Mouse (Mus musculus) intestine, embryonic 15.5 days (tissue): ENCODE results near the gene Spsb4. TPM values are rescaled to one million over a fixed set of nuclear protein-coding genes. Genes with fewer than 3 reads are reported as not detected.
A peak's percentile ranks its signal among the peaks of the same experiment; 100 is the strongest.
"Not testable (repeated sequence)": the region's sequence is repeated elsewhere in the genome, so short reads cannot be mapped to it uniquely, and the experiment has no call there.

Experiments
- ATAC-seq: fragments of 200-750 bp; cut with Nextera tagmentation; 2 replicates; pipeline ENCODE4 v1.8.0; 2017; ENCODE audit warnings: moderate TSS enrichment, moderate library complexity
- H3K27ac ChIP-seq: fragments of 300-500 bp; sonication (generic); 2 replicates; pipeline ENCODE4 v1.5.1; 2015; ENCODE audit warnings: mild to moderate bottlenecking, inconsistent platforms
- H3K27me3 ChIP-seq: fragments of 300-500 bp; sonication (generic); replicated peaks from 2 replicates; pipeline ENCODE4 v1.6.1; 2015; ENCODE audit warnings: inconsistent platforms
- H3K36me3 ChIP-seq: fragments of 300-500 bp; sonication (generic); 2 replicates; pipeline ENCODE4 v1.6.1; 2015; ENCODE audit warnings: inconsistent platforms
- H3K4me1 ChIP-seq: fragments of 300-500 bp; sonication (generic); replicated peaks from 2 replicates; pipeline ENCODE4 v1.6.1; 2015; ENCODE audit warnings: inconsistent platforms
- H3K4me2 ChIP-seq: fragments of 300-500 bp; sonication (generic); replicated peaks from 2 replicates; pipeline ENCODE4 v1.6.1; 2015; ENCODE audit warnings: mild to moderate bottlenecking, inconsistent platforms
- H3K4me3 ChIP-seq: fragments of 300-500 bp; sonication (generic); replicated peaks from 2 replicates; pipeline ENCODE4 v1.5.1; 2015; ENCODE audit warnings: inconsistent platforms
- H3K9ac ChIP-seq: fragments of 300-500 bp; sonication (generic); 2 replicates; pipeline ENCODE4 v1.6.1; 2015; ENCODE audit warnings: inconsistent platforms
- H3K9me3 ChIP-seq: fragments of 300-500 bp; sonication (generic); 2 replicates; pipeline ENCODE4 v1.6.1; 2016; ENCODE audit warnings: inconsistent platforms
- WGBS: fragments of 180-500 bp; shearing (Covaris S2); methylation state at CpG from one replicate; pipeline ENCODE4 v1.1.7; 2015; 5-methylcytosine and 5-hydroxymethylcytosine counted together
- polyA plus RNA-seq: library from polyadenylated mRNA; unstranded; fragments of >200 nt; fragmentation: Nextera tagmentation; extraction: Ambion mirVana; gene quantifications from 2 replicates; pipeline ENCODE4 v1.2.1, GENCODE M21; 2015

Spsb4 gene
- polyA plus RNA-seq, 1 experiment from 2014 or later, result 29.3 TPM

- H3K27ac ChIP-seq, ATAC-seq: not testable (repeated sequence)
- WGBS, result 98% methylated on average over 2 of the region's 2 CpGs
These were observed 82.2 kb downstream of the Spsb4 start for GRCm38 (mm10) chr9:96936427-96936826.

GRCm38 (mm10) chr9:96935556-96936300 lies 82.9 kb downstream of the Spsb4 start:
- WGBS, result 61% methylated on average over 15 of the region's 15 CpGs
- Histone ChIP-seq H3K4me2 (no peak overlapping the region), H3K27ac (no peak overlapping the region), H3K4me3 (no peak overlapping the region), H3K27me3 (no peaks in the 10 kb centered on the region), H3K9ac (no peak overlapping the region), H3K9me3 (no peaks in the 10 kb centered on the region), H3K36me3 (no peaks in the 10 kb centered on the region), H3K4me1 (no peaks in the 10 kb centered on the region)
- no peak for ATAC-seq

More at GRCm38 (mm10) chr9:96936427-96936826, 82.2 kb downstream of the Spsb4 start:
- not testable (repeated sequence) for H3K36me3 ChIP-seq, H3K9me3 ChIP-seq, H3K4me1 ChIP-seq, H3K9ac ChIP-seq, H3K27me3 ChIP-seq, H3K4me3 ChIP-seq, H3K4me2 ChIP-seq

- H3K4me1 ChIP-seq, result no peaks in the 10 kb centered on the region
- H3K4me3 ChIP-seq, result no peak overlapping the region
- no peaks in the 10 kb centered on the region for H3K9me3 ChIP-seq
- no peak overlapping the region for H3K4me2 ChIP-seq
- ATAC-seq, result no peak
- H3K36me3 ChIP-seq, result no peaks in the 10 kb centered on the region
- no peaks in the 10 kb centered on the region for H3K27me3 ChIP-seq
- 75% methylated on average over 3 of the region's 3 CpGs for WGBS
- no peak overlapping the region for H3K9ac ChIP-seq
- no peak overlapping the region for H3K27ac ChIP-seq
These were observed 83.8 kb downstream of the Spsb4 start for GRCm38 (mm10) chr9:96934816-96935215.

- WGBS, result 86% methylated on average over 8 of the region's 8 CpGs
These were observed 85.9 kb downstream of the Spsb4 start for GRCm38 (mm10) chr9:96932751-96933150.

GRCm38 (mm10) chr9:96923577-96924316 lies 94.9 kb downstream of the Spsb4 start:
- no peak overlapping the region for H3K4me3 ChIP-seq
- no peak overlapping the region for H3K27ac ChIP-seq
- H3K9me3 ChIP-seq, result no peaks in the 10 kb centered on the region
- no peak overlapping the region for H3K4me2 ChIP-seq
- no peak overlapping the region for H3K9ac ChIP-seq
- no peaks in the 10 kb centered on the region for H3K36me3 ChIP-seq
- H3K4me1 ChIP-seq, result no peaks in the 10 kb centered on the region; the same call in 1 of the 2 replicates
- WGBS, result 47% methylated on average over 17 of the region's 17 CpGs
- no peaks in the 10 kb centered on the region for H3K27me3 ChIP-seq
- no peak for ATAC-seq

More at GRCm38 (mm10) chr9:96932751-96933150, 85.9 kb downstream of the Spsb4 start:
- no peaks in the 10 kb centered on the region for H3K27me3 ChIP-seq
- H3K4me1 ChIP-seq, result no peaks in the 10 kb centered on the region
- no peaks in the 10 kb centered on the region for H3K36me3 ChIP-seq
- H3K9me3 ChIP-seq, result no peaks in the 10 kb centered on the region
- H3K27ac ChIP-seq, result no peak overlapping the region
- H3K4me3 ChIP-seq, result no peak overlapping the region
- no peak for ATAC-seq
- H3K9ac ChIP-seq, result no peak overlapping the region
- H3K4me2 ChIP-seq, result no peak overlapping the region

- Histone ChIP-seq H3K4me1 (no peaks in the 10 kb centered on the region; the same call in 1 of the 2 replicates), H3K4me3 (no peak overlapping the region), H3K27me3 (no peaks in the 10 kb centered on the region), H3K9me3 (no peaks in the 10 kb centered on the region), H3K27ac (no peak overlapping the region), H3K36me3 (no peaks in the 10 kb centered on the region), H3K9ac (no peak overlapping the region), H3K4me2 (no peak overlapping the region)
- ATAC-seq, result no peak
- 73% methylated on average over 6 of the region's 6 CpGs for WGBS
These were observed 95.5 kb downstream of the Spsb4 start for GRCm38 (mm10) chr9:96923119-96923518.

- no peak overlapping the region for H3K4me3 ChIP-seq
- H3K27ac ChIP-seq, result no peak overlapping the region
- no peak overlapping the region for H3K4me2 ChIP-seq
- WGBS, result 40% methylated on average over 27 of the region's 27 CpGs
- H3K27me3 ChIP-seq, result no peaks in the 10 kb centered on the region
- H3K9me3 ChIP-seq, result no peaks in the 10 kb centered on the region
- H3K4me1 ChIP-seq, result no peaks in the 10 kb centered on the region
- H3K9ac ChIP-seq, result no peak overlapping the region
- peak; percentile 90 for ATAC-seq
- H3K36me3 ChIP-seq, result no peaks in the 10 kb centered on the region
These were observed 101.8 kb downstream of the Spsb4 start for GRCm38 (mm10) chr9:96916620-96917538.

GRCm38 (mm10) chr9:96916076-96916475 lies 102.6 kb downstream of the Spsb4 start:
- H3K36me3 ChIP-seq, result no peaks in the 10 kb centered on the region
- H3K4me2 ChIP-seq, result no peak overlapping the region
- no peaks in the 10 kb centered on the region for H3K4me1 ChIP-seq
- WGBS, result 42% methylated on average over 7 of the region's 7 CpGs
- no peak overlapping the region for H3K9ac ChIP-seq
- H3K4me3 ChIP-seq, result no peak overlapping the region
- no peaks in the 10 kb centered on the region for H3K27me3 ChIP-seq
- no peak overlapping the region for H3K27ac ChIP-seq
- ATAC-seq, result no peak
- H3K9me3 ChIP-seq, result no peaks in the 10 kb centered on the region

- H3K4me3 ChIP-seq, result no peak overlapping the region
- no peaks in the 10 kb centered on the region for H3K27me3 ChIP-seq
- no peaks in the 10 kb centered on the region for H3K9me3 ChIP-seq
- ATAC-seq, result no peak
- H3K4me1 ChIP-seq, result no peaks in the 10 kb centered on the region; the same call in 1 of the 2 replicates
- H3K36me3 ChIP-seq, result no peaks in the 10 kb centered on the region
- H3K9ac ChIP-seq, result no peak overlapping the region
- H3K27ac ChIP-seq, result no peak overlapping the region
- no peak overlapping the region for H3K4me2 ChIP-seq
- WGBS, result 79% methylated on average over 6 of the region's 6 CpGs
These were observed 103.8 kb downstream of the Spsb4 start for GRCm38 (mm10) chr9:96914851-96915250.

- Histone ChIP-seq H3K4me2 (no peak overlapping the region), H3K36me3 (no peaks in the 10 kb centered on the region), H3K9ac (no peak overlapping the region), H3K27ac (no peak overlapping the region), H3K9me3 (no peaks in the 10 kb centered on the region), H3K4me3 (no peak overlapping the region), H3K4me1 (no peaks in the 10 kb centered on the region; the same call in 1 of the 2 replicates), H3K27me3 (no peaks in the 10 kb centered on the region)
- ATAC-seq, result no peak
- WGBS, result 92% methylated on average over 3 of the region's 3 CpGs
These were observed 104.6 kb downstream of the Spsb4 start for GRCm38 (mm10) chr9:96914005-96914404.

GRCm38 (mm10) chr9:96909503-96909902 lies 109.1 kb downstream of the Spsb4 start:
- 57% methylated on average over 1 of the region's 1 CpGs for WGBS
- Histone ChIP-seq H3K4me3 (no peak overlapping the region), H3K9ac (no peak overlapping the region), H3K9me3 (no peaks in the 10 kb centered on the region), H3K4me2 (no peak overlapping the region), H3K27ac (no peak overlapping the region), H3K27me3 (no peaks in the 10 kb centered on the region), H3K4me1 (no peaks in the 10 kb centered on the region; the same call in 1 of the 2 replicates), H3K36me3 (no peaks in the 10 kb centered on the region)
- peak; percentile 89 for ATAC-seq

- WGBS, result 75% methylated on average over 2 of the region's 2 CpGs
- Histone ChIP-seq H3K27me3 (no peaks in the 10 kb centered on the region), H3K4me3 (no peak overlapping the region), H3K4me2 (no peak overlapping the region), H3K36me3 (no peaks in the 10 kb centered on the region), H3K9me3 (no peaks in the 10 kb centered on the region), H3K4me1 (no peaks in the 10 kb centered on the region; the same call in 1 of the 2 replicates), H3K9ac (no peak overlapping the region), H3K27ac (no peak overlapping the region)
- peak; percentile 35; the same call in 1 of the 2 replicates for ATAC-seq
These were observed 109.9 kb downstream of the Spsb4 start for GRCm38 (mm10) chr9:96908737-96909136.
